Mouse (Mus musculus) heart, embryonic 13.5 days (tissue): ENCODE data around the gene Gnb3. TPM values are rescaled to one million over a fixed set of nuclear protein-coding genes. Genes with fewer than 3 reads are reported as not detected.
A peak's percentile ranks its signal among the peaks of the same experiment; 100 is the strongest.
"Not testable (repeated sequence)": the region's sequence is repeated elsewhere in the genome, so short reads cannot be mapped to it uniquely, and the experiment has no call there.

ENCODE experiments used
- ATAC-seq: fragments of 200-750 bp; cut with Nextera tagmentation; 2 replicates; pipeline ENCODE4 v1.8.0; 2017; ENCODE audit warnings: moderate TSS enrichment; ENCODE audit not compliant: insufficient number of reproducible peaks, low FRiP score, low TSS enrichment; ENCODE audit errors: extremely low read depth
- H3K27ac ChIP-seq: fragments of 300-500 bp; sonication (generic); replicated peaks from 2 replicates; pipeline ENCODE4 v1.5.1; 2015; ENCODE audit warnings: moderate library complexity, mild to moderate bottlenecking, inconsistent platforms
- H3K27me3 ChIP-seq: fragments of 300-500 bp; sonication (generic); replicated peaks from 2 replicates; pipeline ENCODE4 v1.6.1; 2015; ENCODE audit warnings: mild to moderate bottlenecking, inconsistent platforms
- H3K36me3 ChIP-seq: fragments of 300-500 bp; sonication (generic); 2 replicates; pipeline ENCODE4 v1.6.1; 2015; ENCODE audit warnings: mild to moderate bottlenecking, inconsistent platforms
- H3K4me1 ChIP-seq: fragments of 300-500 bp; sonication (generic); 2 replicates; pipeline ENCODE4 v1.6.1; 2015; ENCODE audit warnings: inconsistent platforms
- H3K4me2 ChIP-seq: fragments of 300-500 bp; sonication (generic); 2 replicates; pipeline ENCODE4 v1.6.1; 2015; ENCODE audit warnings: inconsistent platforms, mild to moderate bottlenecking, moderate library complexity
- H3K4me3 ChIP-seq: fragments of 300-500 bp; sonication (generic); 2 replicates; pipeline ENCODE4 v1.5.1; 2015; ENCODE audit warnings: moderate library complexity, mild to moderate bottlenecking, inconsistent platforms
- H3K9ac ChIP-seq: fragments of 300-500 bp; sonication (generic); 2 replicates; pipeline ENCODE4 v1.6.1; 2015; ENCODE audit warnings: inconsistent platforms, mild to moderate bottlenecking, moderate library complexity
- H3K9me3 ChIP-seq: fragments of 300-500 bp; sonication (generic); 2 replicates; pipeline ENCODE4 v1.6.1; 2016; ENCODE audit warnings: inconsistent platforms
- WGBS: fragments of 180-500 bp; shearing (Covaris S2); methylation state at CpG from one replicate; pipeline ENCODE4 v1.1.7; 2015; ENCODE audit warnings: mixed read lengths; 5-methylcytosine and 5-hydroxymethylcytosine counted together
- polyA plus RNA-seq: library from polyadenylated mRNA; unstranded; fragments of >200 nt; fragmentation: Nextera tagmentation; extraction: Ambion mirVana; gene quantifications from 2 replicates; pipeline ENCODE4 v1.2.1, GENCODE M21; 2015

Gene Gnb3
- polyA plus RNA-seq, 1 experiment from 2014 or later = 7.8 TPM

GRCm38 (mm10) chr6:124856916-124857839 lies 17.1 kb upstream of the Gnb3 start, which contains the start of gene P3h3:
P3h3 (minus strand) TSS chr6:124857752.
- WGBS = under 1% methylated on average over 73 of the region's 86 CpGs
- Histone ChIP-seq H3K9me3 (no peaks in the 10 kb centered on the region), H3K4me2 (peak within 1 kb of the TSS; percentile 91), H3K36me3 (peaks cover 16% of the 10 kb centered on the region), H3K27me3 (peaks cover 44% of the 10 kb centered on the region), H3K27ac (peak within 1 kb of the TSS; percentile 92), H3K4me1 (peaks cover 40% of the 10 kb centered on the region), H3K9ac (peak within 1 kb of the TSS; percentile 94), H3K4me3 (peak within 1 kb of the TSS; percentile 82)
- ATAC-seq = peak; percentile 57

GRCm38 (mm10) chr6:124856321-124856720 lies 16.2 kb upstream of the Gnb3 start:
- Histone ChIP-seq H3K4me2 (peak overlapping the region; percentile 91), H3K27me3 (peaks cover 35% of the 10 kb centered on the region), H3K4me3 (peak overlapping the region; percentile 82), H3K4me1 (peaks cover 36% of the 10 kb centered on the region), H3K27ac (peak overlapping the region; percentile 92), H3K36me3 (peaks cover 16% of the 10 kb centered on the region), H3K9ac (peak overlapping the region; percentile 94), H3K9me3 (no peaks in the 10 kb centered on the region)
- 8% methylated on average over 14 of the region's 14 CpGs for WGBS
- ATAC-seq = no peak

GRCm38 (mm10) chr6:124854647-124855046 lies 14.6 kb upstream of the Gnb3 start:
- Histone ChIP-seq H3K27ac (no peak overlapping the region), H3K36me3 (peaks cover 25% of the 10 kb centered on the region), H3K4me1 (peaks cover 32% of the 10 kb centered on the region), H3K4me3 (no peak overlapping the region), H3K27me3 (peaks cover 23% of the 10 kb centered on the region), H3K9me3 (no peaks in the 10 kb centered on the region), H3K9ac (no peak overlapping the region), H3K4me2 (no peak overlapping the region)
- no peak for ATAC-seq
- WGBS = 56% methylated on average over 12 of the region's 12 CpGs

GRCm38 (mm10) chr6:124850535-124850934 lies 10.5 kb upstream of the Gnb3 start:
- peaks cover 14% of the 10 kb centered on the region for H3K4me1 ChIP-seq
- H3K9me3 ChIP-seq = no peaks in the 10 kb centered on the region
- H3K9ac ChIP-seq = no peak overlapping the region
- ATAC-seq = no peak
- no peak overlapping the region for H3K4me3 ChIP-seq
- 46% methylated on average over 8 of the region's 8 CpGs for WGBS
- H3K27me3 ChIP-seq = no peaks in the 10 kb centered on the region; the same call in 1 of the 2 replicates
- H3K27ac ChIP-seq = no peak overlapping the region
- peaks cover 40% of the 10 kb centered on the region for H3K36me3 ChIP-seq
- H3K4me2 ChIP-seq = no peak overlapping the region

GRCm38 (mm10) chr6:124847305-124847704 lies 7.2 kb upstream of the Gnb3 start:
- Histone ChIP-seq H3K36me3 (peaks cover 47% of the 10 kb centered on the region), H3K9ac (0 out of 2 replicates have a peak overlapping the region, but pooled peaks have one; percentile 1), H3K4me1 (peaks cover 3% of the 10 kb centered on the region; the same call in 1 of the 2 replicates), H3K9me3 (no peaks in the 10 kb centered on the region), H3K4me3 (no peak overlapping the region), H3K27ac (no peak overlapping the region), H3K27me3 (no peaks in the 10 kb centered on the region), H3K4me2 (no peak overlapping the region)
- 11% methylated on average over 9 of the region's 9 CpGs for WGBS
- no peak for ATAC-seq

GRCm38 (mm10) chr6:124839805-124840204 lies 270 bp downstream of the Gnb3 start:
- 0% methylated on average over 8 of the region's 8 CpGs for WGBS

GRCm38 (mm10) chr6:124836411-124836810 lies 3.7 kb downstream of the Gnb3 start:
- H3K27ac ChIP-seq = no peak overlapping the region
- H3K9ac ChIP-seq = no peak overlapping the region
- H3K27me3 ChIP-seq = peaks cover 5% of the 10 kb centered on the region; the same call in 1 of the 2 replicates
- no peak overlapping the region for H3K4me3 ChIP-seq
- WGBS = 66% methylated on average over 7 of the region's 7 CpGs
- no peak for ATAC-seq
- H3K4me2 ChIP-seq = no peak overlapping the region
- no peaks in the 10 kb centered on the region for H3K9me3 ChIP-seq
- H3K4me1 ChIP-seq = peaks cover 55% of the 10 kb centered on the region
- H3K36me3 ChIP-seq = peaks cover 37% of the 10 kb centered on the region

More at GRCm38 (mm10) chr6:124839805-124840204, 270 bp downstream of the Gnb3 start:
- Histone ChIP-seq H3K36me3 (peaks cover 21% of the 10 kb centered on the region), H3K9me3 (no peaks in the 10 kb centered on the region), H3K9ac (peak overlapping the region; percentile 72), H3K4me3 (peak overlapping the region; percentile 11; the same call in 1 of the 2 replicates), H3K4me1 (peaks cover 47% of the 10 kb centered on the region), H3K27ac (peak overlapping the region; percentile 56), H3K27me3 (peaks cover 5% of the 10 kb centered on the region; the same call in 1 of the 2 replicates), H3K4me2 (peak overlapping the region; percentile 46)
- 0 out of 2 replicates have a peak, but pooled peaks have one; percentile 12 for ATAC-seq

- H3K9ac ChIP-seq = no peak overlapping the region; the same call in 1 of the 2 replicates
- WGBS = 51% methylated on average over 10 of the region's 10 CpGs
- H3K27ac ChIP-seq = no peak overlapping the region
- H3K4me1 ChIP-seq = peaks cover 60% of the 10 kb centered on the region
- peaks cover 35% of the 10 kb centered on the region for H3K36me3 ChIP-seq
- no peak overlapping the region for H3K4me2 ChIP-seq
- no peak for ATAC-seq
- no peak overlapping the region for H3K4me3 ChIP-seq
- no peaks in the 10 kb centered on the region for H3K9me3 ChIP-seq
- H3K27me3 ChIP-seq = peaks cover 5% of the 10 kb centered on the region; the same call in 1 of the 2 replicates
Measured at GRCm38 (mm10) chr6:124835531-124835930, 4.5 kb downstream of the Gnb3 start.

GRCm38 (mm10) chr6:124834512-124835081 lies 5.5 kb downstream of the Gnb3 start:
- Histone ChIP-seq H3K9me3 (no peaks in the 10 kb centered on the region), H3K9ac (no peak overlapping the region), H3K27ac (no peak overlapping the region), H3K36me3 (peaks cover 35% of the 10 kb centered on the region), H3K4me1 (peaks cover 55% of the 10 kb centered on the region), H3K27me3 (no peaks in the 10 kb centered on the region; the same call in 1 of the 2 replicates), H3K4me2 (no peak overlapping the region), H3K4me3 (no peak overlapping the region)
- ATAC-seq = no peak
- 80% methylated on average over 6 of the region's 6 CpGs for WGBS

GRCm38 (mm10) chr6:124831649-124832048 lies 8.4 kb downstream of the Gnb3 start:
- no peak for ATAC-seq
- Histone ChIP-seq H3K9ac (no peak overlapping the region), H3K4me2 (peak overlapping the region; percentile 97)

GRCm38 (mm10) chr6:124831199-124831598 lies 8.9 kb downstream of the Gnb3 start:
- Histone ChIP-seq H3K4me3 (peak overlapping the region; percentile 75), H3K4me1 (peaks cover 43% of the 10 kb centered on the region), H3K4me2 (peak overlapping the region; percentile 97), H3K9ac (peak overlapping the region; percentile 84), H3K36me3 (peaks cover 48% of the 10 kb centered on the region)
- WGBS = 95% methylated on average over 4 of the region's 4 CpGs
- not testable (repeated sequence) for H3K9me3 ChIP-seq, H3K27ac ChIP-seq, H3K27me3 ChIP-seq, ATAC-seq

More at GRCm38 (mm10) chr6:124831649-124832048, 8.4 kb downstream of the Gnb3 start:
- WGBS = 94% methylated on average over 8 of the region's 8 CpGs
- Histone ChIP-seq H3K27ac (no peak overlapping the region), H3K4me3 (0 out of 2 replicates have a peak overlapping the region, but pooled peaks have one; percentile 75), H3K4me1 (peaks cover 46% of the 10 kb centered on the region), H3K36me3 (peaks cover 45% of the 10 kb centered on the region), H3K27me3 (no peaks in the 10 kb centered on the region), H3K9me3 (no peaks in the 10 kb centered on the region)
